Mouse (Mus musculus): Measurements from ENCODE around the gene Kcnc1. TPM values are rescaled to one million over a fixed set of nuclear protein-coding genes. Genes with fewer than 3 reads are reported as not detected.

Gene Kcnc1
- polyA plus RNA-seq, 1 experiment from 2014 or later = 0.92 TPM

- Histone ChIP-seq H3K27me3 (ENCODE audit: control insufficient read depth, insufficient read depth, low read length) (no peaks in the 10 kb centered on the region), H3K4me2 (ENCODE audit: low read depth, low read length, severe bottlenecking) (no peak overlapping the region), H3K9ac (ENCODE audit: low read length) (no peak overlapping the region), H3K4me1 (replicated peaks; ENCODE audit: control insufficient read depth, insufficient read depth, low read length) (no peaks in the 10 kb centered on the region), H3K27ac (ENCODE audit: low read depth, low read length) (no peak overlapping the region), H3K9me3 (ENCODE audit: control insufficient read depth, low read length) (no peaks in the 10 kb centered on the region), H3K36me3 (ENCODE audit: control insufficient read depth, insufficient read depth, low read length) (no peaks in the 10 kb centered on the region), H3K4me3 (ENCODE audit: low read depth, low read length) (no peak overlapping the region)
- DNase-seq (ENCODE audit: low spot score) (no peak), ATAC-seq (replicated peaks; ENCODE audit: low FRiP score) (no peak)
- WGBS = 83% methylated on average over 1 of the region's 1 CpGs
Observed at GRCm38 (mm10) chr7:46365810-46366209, 30.5 kb upstream of the Kcnc1 start.

- no peak overlapping the region for H3K4me2 ChIP-seq (ENCODE audit: low read depth, low read length, severe bottlenecking)
- WGBS = 78% methylated on average over 4 of the region's 4 CpGs
- no peaks in the 10 kb centered on the region for H3K9me3 ChIP-seq (ENCODE audit: control insufficient read depth, low read length)
- peaks cover 2% of the 10 kb centered on the region; the same call in 1 of the 2 replicates for H3K4me1 ChIP-seq (replicated peaks; ENCODE audit: control insufficient read depth, insufficient read depth, low read length)
- H3K36me3 ChIP-seq (ENCODE audit: control insufficient read depth, insufficient read depth, low read length) = no peaks in the 10 kb centered on the region
- peaks cover 14% of the 10 kb centered on the region for H3K27me3 ChIP-seq (ENCODE audit: control insufficient read depth, insufficient read depth, low read length)
- no peak for ATAC-seq (replicated peaks; ENCODE audit: low FRiP score)
- H3K4me3 ChIP-seq (ENCODE audit: low read depth, low read length) = no peak overlapping the region
- no peak for DNase-seq (ENCODE audit: low spot score)
- H3K9ac ChIP-seq (ENCODE audit: low read length) = no peak overlapping the region
- no peak overlapping the region for H3K27ac ChIP-seq (ENCODE audit: low read depth, low read length)
Observed at GRCm38 (mm10) chr7:46371104-46371503, 25.2 kb upstream of the Kcnc1 start.

- no peak within 1 kb of the TSS for H3K27ac ChIP-seq (ENCODE audit: low read depth, low read length)
- peak within 1 kb of the TSS; percentile 37 for H3K4me2 ChIP-seq (ENCODE audit: low read depth, low read length, severe bottlenecking)
- 3% methylated on average over 44 of the region's 44 CpGs for WGBS
- H3K9ac ChIP-seq (ENCODE audit: low read length) = no peak within 1 kb of the TSS
- ATAC-seq (replicated peaks; ENCODE audit: low FRiP score) (no peak), DNase-seq (ENCODE audit: low spot score) (no peak)
- no peaks in the 10 kb centered on the region for H3K36me3 ChIP-seq (ENCODE audit: control insufficient read depth, insufficient read depth, low read length)
- H3K4me1 ChIP-seq (replicated peaks; ENCODE audit: control insufficient read depth, insufficient read depth, low read length) = peaks cover 12% of the 10 kb centered on the region; the same call in 1 of the 2 replicates
- peak within 1 kb of the TSS; percentile 17 for H3K4me3 ChIP-seq (ENCODE audit: low read depth, low read length)
- H3K9me3 ChIP-seq (ENCODE audit: control insufficient read depth, low read length) = no peaks in the 10 kb centered on the region
- peaks cover 47% of the 10 kb centered on the region for H3K27me3 ChIP-seq (ENCODE audit: control insufficient read depth, insufficient read depth, low read length)
Observed at GRCm38 (mm10) chr7:46376172-46377007, 19.9 kb upstream of the Kcnc1 start, which contains the start of gene Myod1. Myod1 (plus strand) TSS chr7:46376474.

GRCm38 (mm10) chr7:46377008-46377346, 19.3 kb upstream of the Kcnc1 start:
- H3K9me3 ChIP-seq (ENCODE audit: control insufficient read depth, low read length) = no peaks in the 10 kb centered on the region
- DNase-seq (ENCODE audit: low spot score) (peak; percentile 72), ATAC-seq (replicated peaks; ENCODE audit: low FRiP score) (no peak; the same call in 1 of the 2 replicates)
- H3K4me1 ChIP-seq (replicated peaks; ENCODE audit: control insufficient read depth, insufficient read depth, low read length) = peaks cover 12% of the 10 kb centered on the region; the same call in 1 of the 2 replicates
- H3K36me3 ChIP-seq (ENCODE audit: control insufficient read depth, insufficient read depth, low read length) = no peaks in the 10 kb centered on the region
- no peak overlapping the region for H3K27ac ChIP-seq (ENCODE audit: low read depth, low read length)
- 1% methylated on average over 33 of the region's 33 CpGs for WGBS
- H3K4me3 ChIP-seq (ENCODE audit: low read depth, low read length) = peak overlapping the region; percentile 17
- H3K4me2 ChIP-seq (ENCODE audit: low read depth, low read length, severe bottlenecking) = peak overlapping the region; percentile 37
- H3K9ac ChIP-seq (ENCODE audit: low read length) = no peak overlapping the region
- H3K27me3 ChIP-seq (ENCODE audit: control insufficient read depth, insufficient read depth, low read length) = peaks cover 47% of the 10 kb centered on the region

- WGBS = under 1% methylated on average over 22 of the region's 22 CpGs
- peaks cover 47% of the 10 kb centered on the region for H3K27me3 ChIP-seq (ENCODE audit: control insufficient read depth, insufficient read depth, low read length)
- peaks cover 12% of the 10 kb centered on the region; the same call in 1 of the 2 replicates for H3K4me1 ChIP-seq (replicated peaks; ENCODE audit: control insufficient read depth, insufficient read depth, low read length)
- no peak for ATAC-seq (replicated peaks; ENCODE audit: low FRiP score)
- peak; percentile 56 for DNase-seq (ENCODE audit: low spot score)
- no peak overlapping the region for H3K9ac ChIP-seq (ENCODE audit: low read length)
- H3K4me3 ChIP-seq (ENCODE audit: low read depth, low read length) = no peak overlapping the region
- H3K4me2 ChIP-seq (ENCODE audit: low read depth, low read length, severe bottlenecking) = peak overlapping the region; percentile 6; the same call in 1 of the 2 replicates
- no peak overlapping the region for H3K27ac ChIP-seq (ENCODE audit: low read depth, low read length)
- H3K9me3 ChIP-seq (ENCODE audit: control insufficient read depth, low read length) = no peaks in the 10 kb centered on the region
- H3K36me3 ChIP-seq (ENCODE audit: control insufficient read depth, insufficient read depth, low read length) = no peaks in the 10 kb centered on the region
Observed at GRCm38 (mm10) chr7:46378123-46378522, 18.2 kb upstream of the Kcnc1 start.

- no peaks in the 10 kb centered on the region for H3K9me3 ChIP-seq (ENCODE audit: control insufficient read depth, low read length)
- H3K4me3 ChIP-seq (ENCODE audit: low read depth, low read length) = no peak overlapping the region
- H3K9ac ChIP-seq (ENCODE audit: low read length) = no peak overlapping the region
- H3K36me3 ChIP-seq (ENCODE audit: control insufficient read depth, insufficient read depth, low read length) = no peaks in the 10 kb centered on the region
- peak; percentile 80 for DNase-seq (ENCODE audit: low spot score)
- WGBS = 10% methylated on average over 16 of the region's 16 CpGs
- no peak overlapping the region for H3K27ac ChIP-seq (ENCODE audit: low read depth, low read length)
- no peak overlapping the region for H3K4me2 ChIP-seq (ENCODE audit: low read depth, low read length, severe bottlenecking)
- ATAC-seq (replicated peaks; ENCODE audit: low FRiP score) = no peak
- H3K4me1 ChIP-seq (replicated peaks; ENCODE audit: control insufficient read depth, insufficient read depth, low read length) = peaks cover 12% of the 10 kb centered on the region; the same call in 1 of the 2 replicates
- peaks cover 47% of the 10 kb centered on the region for H3K27me3 ChIP-seq (ENCODE audit: control insufficient read depth, insufficient read depth, low read length)
Observed at GRCm38 (mm10) chr7:46378983-46379382, 17.3 kb upstream of the Kcnc1 start.

- ATAC-seq (replicated peaks; ENCODE audit: low FRiP score) = no peak
- Histone ChIP-seq H3K9me3 (ENCODE audit: control insufficient read depth, low read length) (no peaks in the 10 kb centered on the region), H3K4me1 (replicated peaks; ENCODE audit: control insufficient read depth, insufficient read depth, low read length) (peaks cover 12% of the 10 kb centered on the region; the same call in 1 of the 2 replicates), H3K4me2 (ENCODE audit: low read depth, low read length, severe bottlenecking) (no peak overlapping the region), H3K9ac (ENCODE audit: low read length) (no peak overlapping the region), H3K27me3 (ENCODE audit: control insufficient read depth, insufficient read depth, low read length) (peaks cover 37% of the 10 kb centered on the region), H3K36me3 (ENCODE audit: control insufficient read depth, insufficient read depth, low read length) (no peaks in the 10 kb centered on the region), H3K27ac (ENCODE audit: low read depth, low read length) (no peak overlapping the region), H3K4me3 (ENCODE audit: low read depth, low read length) (no peak overlapping the region)
- DNase-seq (ENCODE audit: low spot score) = no peak
- WGBS = 68% methylated on average over 9 of the region's 9 CpGs
Observed at GRCm38 (mm10) chr7:46380625-46381024, 15.7 kb upstream of the Kcnc1 start.

GRCm38 (mm10) chr7:46387430-46387829, 8.9 kb upstream of the Kcnc1 start:
- H3K9ac ChIP-seq (ENCODE audit: low read length) = no peak overlapping the region
- no peak overlapping the region for H3K4me3 ChIP-seq (ENCODE audit: low read depth, low read length)
- no peak overlapping the region for H3K27ac ChIP-seq (ENCODE audit: low read depth, low read length)
- no peaks in the 10 kb centered on the region; the same call in 1 of the 2 replicates for H3K4me1 ChIP-seq (replicated peaks; ENCODE audit: control insufficient read depth, insufficient read depth, low read length)
- H3K36me3 ChIP-seq (ENCODE audit: control insufficient read depth, insufficient read depth, low read length) = no peaks in the 10 kb centered on the region
- WGBS = 93% methylated on average over 3 of the region's 3 CpGs
- DNase-seq (ENCODE audit: low spot score) = no peak
- H3K27me3 ChIP-seq (ENCODE audit: control insufficient read depth, insufficient read depth, low read length) = no peaks in the 10 kb centered on the region
- H3K4me2 ChIP-seq (ENCODE audit: low read depth, low read length, severe bottlenecking) = no peak overlapping the region
- H3K9me3 ChIP-seq (ENCODE audit: control insufficient read depth, low read length) = no peaks in the 10 kb centered on the region
- ATAC-seq (replicated peaks; ENCODE audit: low FRiP score) = no peak

Data from forebrain, embryonic 11.5 days (tissue).